Mouse (Mus musculus) spleen, adult 2 months (tissue): ENCODE data around the gene Col9a2.

Source experiments
- CTCF ChIP-seq: fragments of 200-500 bp; IDR thresholded peaks from 2 replicates; pipeline ENCODE4 v1.5.1; 2011; ENCODE audit warnings: mild to moderate bottlenecking, inconsistent platforms; ENCODE audit not compliant: insufficient read depth, insufficient read length, insufficient replicate concordance; ENCODE audit errors: extremely low read depth
- POLR2A ChIP-seq: fragments of 200-500 bp; IDR thresholded peaks from 2 replicates; pipeline ENCODE4 v1.6.1; 2011; ENCODE audit warnings: low read depth, low read length, inconsistent platforms

GRCm38 (mm10) chr4:121018250-121018649, 20.9 kb upstream of the Col9a2 start:
- TF ChIP-seq CTCF, result no peak
- TF ChIP-seq POLR2A, result no peak
